Mouse (Mus musculus) G1E (cell line): ENCODE measurements around the gene Chrm2.

ENCODE experiments used
- CTCF ChIP-seq: IDR thresholded peaks from 2 replicates; pipeline ENCODE4 v1.5.1; 2012; ENCODE audit warnings: low read depth, low read length, inconsistent platforms, mixed read lengths
- GATA1 ChIP-seq: IDR thresholded peaks from 2 replicates; pipeline ENCODE4 v1.6.1; 2012; ENCODE audit warnings: borderline replicate concordance, low read length, inconsistent platforms, mixed read lengths
- POLR2AphosphoS5 ChIP-seq: IDR thresholded peaks from 2 replicates; pipeline ENCODE4 v1.6.1; 2012; ENCODE audit warnings: low read depth, low read length, inconsistent platforms; ENCODE audit not compliant: insufficient replicate concordance

- TF ChIP-seq POLR2AphosphoS5 (no peak), CTCF (no peak), GATA1 (no peak)
Measured at GRCm38 (mm10) chr6:36516508-36516907, 128.6 kb downstream of the Chrm2 start.
